Mouse (Mus musculus) lung, embryonic 16.5 days (tissue): ENCODE measurements around the gene Cpsf4l. TPM values are rescaled to one million over a fixed set of nuclear protein-coding genes. Genes with fewer than 3 reads are reported as not detected.

ENCODE experiments used
- ATAC-seq: fragments of 200-750 bp; cut with Nextera tagmentation; 2 replicates; pipeline ENCODE4 v1.8.0; 2017; ENCODE audit warnings: low read depth, mild to moderate bottlenecking, moderate library complexity
- H3K27ac ChIP-seq: fragments of 300-500 bp; sonication (generic); 2 replicates; pipeline ENCODE4 v1.5.1; 2014; ENCODE audit warnings: mild to moderate bottlenecking, control low read depth, low read length
- H3K27me3 ChIP-seq: fragments of 300-500 bp; sonication (generic); 2 replicates; pipeline ENCODE4 v1.6.1; 2014; ENCODE audit warnings: low read depth, low read length, mixed read lengths; ENCODE audit not compliant: control insufficient read depth, insufficient read depth
- H3K36me3 ChIP-seq: fragments of 300-500 bp; sonication (generic); 2 replicates; pipeline ENCODE4 v1.6.1; 2014; ENCODE audit warnings: low read length; ENCODE audit not compliant: control insufficient read depth, insufficient read depth
- H3K4me1 ChIP-seq: fragments of 300-500 bp; sonication (generic); replicated peaks from 2 replicates; pipeline ENCODE4 v1.6.1; 2014; ENCODE audit warnings: low read length, mixed read lengths; ENCODE audit not compliant: control insufficient read depth, insufficient read depth
- H3K4me2 ChIP-seq: fragments of 300-500 bp; sonication (generic); 2 replicates; pipeline ENCODE4 v1.6.1; 2014; ENCODE audit warnings: low read depth, low read length, control low read depth
- H3K4me3 ChIP-seq: fragments of 300-500 bp; sonication (generic); 2 replicates; pipeline ENCODE4 v1.5.1; 2014; ENCODE audit warnings: mild to moderate bottlenecking, low read length, control low read depth
- H3K9ac ChIP-seq: fragments of 300-500 bp; sonication (generic); 2 replicates; pipeline ENCODE4 v1.6.1; 2014; ENCODE audit warnings: low read length, control low read depth
- H3K9me3 ChIP-seq: fragments of 300-500 bp; sonication (generic); 2 replicates; pipeline ENCODE4 v1.6.1; 2016; ENCODE audit warnings: low read length; ENCODE audit not compliant: control insufficient read depth
- WGBS: fragments of 180-500 bp; shearing (Covaris S2); extraction: QIAGEN DNeasy Blood & Tissue Kit; methylation state at CpG from one replicate; pipeline ENCODE4 v1.1.7; 2014; 5-methylcytosine and 5-hydroxymethylcytosine counted together
- polyA plus RNA-seq: library from polyadenylated mRNA; unstranded; fragments of >200 nt; fragmentation: Nextera tagmentation; extraction: Ambion mirVana; gene quantifications from 2 replicates; pipeline ENCODE4 v1.2.1, GENCODE M21; 2015

The Cpsf4l gene
- polyA plus RNA-seq, 1 experiment from 2014 or later, result 0.90 TPM

DNA sequence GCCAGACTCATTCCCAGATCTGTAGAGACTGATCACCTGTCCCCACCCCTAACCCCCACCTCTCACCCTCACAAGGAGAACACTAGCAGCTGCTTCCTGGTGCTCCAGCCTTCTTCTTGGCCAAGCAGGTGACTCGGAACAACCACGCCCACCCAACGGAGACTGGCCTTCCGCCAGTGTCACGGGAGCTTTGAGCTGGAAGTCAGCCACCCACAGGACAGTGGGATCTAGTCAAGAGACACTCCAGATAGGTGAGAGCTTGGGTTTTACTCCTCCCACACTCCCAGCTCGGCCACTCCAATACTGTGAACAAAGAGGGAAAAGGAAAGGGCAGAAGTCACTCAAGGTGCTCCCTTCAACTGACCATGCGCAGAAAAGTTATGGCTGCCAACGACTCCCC is 29.4 kb upstream of the Cpsf4l start:
- no peak overlapping the region; the same call in 1 of the 2 replicates for H3K4me2 ChIP-seq
- H3K36me3 ChIP-seq, result peaks cover 9% of the 10 kb centered on the region; the same call in 1 of the 2 replicates
- peak; percentile 39 for ATAC-seq
- H3K27ac ChIP-seq, result peak overlapping the region; percentile 36
- 46% methylated on average over 8 of the region's 8 CpGs for WGBS
- H3K9ac ChIP-seq, result no peak overlapping the region
- H3K9me3 ChIP-seq, result no peaks in the 10 kb centered on the region; the same call in 1 of the 2 replicates
- no peaks in the 10 kb centered on the region for H3K27me3 ChIP-seq
- no peak overlapping the region for H3K4me3 ChIP-seq
- H3K4me1 ChIP-seq, result peaks cover 66% of the 10 kb centered on the region

DNA sequence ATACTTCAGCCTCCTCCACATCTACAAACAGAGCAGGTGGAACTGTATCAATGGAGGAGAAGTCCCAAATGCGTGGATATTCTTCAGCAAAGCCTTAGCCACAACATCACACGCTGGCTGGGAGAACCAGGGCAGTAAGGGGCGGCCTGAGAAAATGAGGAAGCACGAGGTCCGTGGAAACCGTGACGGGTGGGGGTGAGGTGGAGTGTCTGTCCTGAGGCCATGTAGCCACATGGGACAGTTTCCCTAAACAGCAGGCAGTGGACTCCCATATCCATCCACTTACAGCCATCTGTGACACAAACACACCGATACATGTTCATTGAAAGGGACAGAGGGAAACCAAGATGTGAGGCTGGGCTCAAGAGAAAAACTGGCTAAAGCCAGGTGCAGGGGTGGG is 28.1 kb upstream of the Cpsf4l start:
- no peak overlapping the region for H3K9ac ChIP-seq
- H3K9me3 ChIP-seq, result no peaks in the 10 kb centered on the region; the same call in 1 of the 2 replicates
- H3K27ac ChIP-seq, result no peak overlapping the region
- no peak overlapping the region for H3K4me3 ChIP-seq
- WGBS, result 63% methylated on average over 8 of the region's 8 CpGs
- peaks cover 78% of the 10 kb centered on the region for H3K4me1 ChIP-seq
- H3K4me2 ChIP-seq, result no peak overlapping the region
- no peak for ATAC-seq
- no peaks in the 10 kb centered on the region for H3K27me3 ChIP-seq
- peaks cover 1% of the 10 kb centered on the region; the same call in 1 of the 2 replicates for H3K36me3 ChIP-seq

DNA sequence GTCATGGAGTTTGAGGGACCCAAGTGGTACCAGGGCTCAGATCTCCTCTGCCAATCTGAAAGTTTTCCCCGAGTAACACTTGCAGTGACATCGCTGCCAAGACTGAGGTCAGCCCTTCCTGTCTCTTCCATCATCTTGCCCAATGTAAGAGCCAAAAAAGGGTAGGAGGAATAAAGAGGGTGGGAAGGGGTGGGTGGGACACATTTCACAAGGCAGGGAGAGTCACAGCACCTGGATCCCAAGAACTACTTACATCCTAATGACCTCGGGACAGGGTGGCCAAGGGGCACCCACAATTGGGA is 27.7 kb upstream of the Cpsf4l start:
- no peak for ATAC-seq
- H3K36me3 ChIP-seq, result no peaks in the 10 kb centered on the region
- no peaks in the 10 kb centered on the region for H3K27me3 ChIP-seq
- no peaks in the 10 kb centered on the region for H3K9me3 ChIP-seq
- no peak overlapping the region for H3K4me2 ChIP-seq
- no peak overlapping the region for H3K27ac ChIP-seq
- H3K9ac ChIP-seq, result no peak overlapping the region
- 44% methylated on average over 3 of the region's 3 CpGs for WGBS
- H3K4me3 ChIP-seq, result no peak overlapping the region
- H3K4me1 ChIP-seq, result peaks cover 82% of the 10 kb centered on the region

- H3K27ac ChIP-seq, result no peak overlapping the region
- H3K4me1 ChIP-seq, result peaks cover 87% of the 10 kb centered on the region
- 61% methylated on average over 11 of the region's 11 CpGs for WGBS
- H3K36me3 ChIP-seq, result no peaks in the 10 kb centered on the region
- H3K9me3 ChIP-seq, result no peaks in the 10 kb centered on the region
- no peak for ATAC-seq
- H3K9ac ChIP-seq, result no peak overlapping the region
- H3K4me3 ChIP-seq, result no peak overlapping the region
- no peak overlapping the region for H3K4me2 ChIP-seq
- H3K27me3 ChIP-seq, result no peaks in the 10 kb centered on the region
Observed at GRCm38 (mm10) chr11:113736848-113737552, 27.2 kb upstream of the Cpsf4l start.

- no peak overlapping the region; the same call in 1 of the 2 replicates for H3K27ac ChIP-seq
- 51% methylated on average over 6 of the region's 6 CpGs for WGBS
- ATAC-seq, result no peak
Observed at GRCm38 (mm10) chr11:113735151-113735550, 25.3 kb upstream of the Cpsf4l start.

GRCm38 (mm10) chr11:113733631-113734364 is 24.0 kb upstream of the Cpsf4l start:
- Histone ChIP-seq H3K27ac (peak overlapping the region; percentile 73), H3K36me3 (peaks cover 6% of the 10 kb centered on the region), H3K27me3 (no peaks in the 10 kb centered on the region), H3K4me3 (no peak overlapping the region), H3K4me1 (peaks cover 90% of the 10 kb centered on the region), H3K4me2 (peak overlapping the region; percentile 18; the same call in 1 of the 2 replicates), H3K9ac (no peak overlapping the region), H3K9me3 (no peaks in the 10 kb centered on the region)
- ATAC-seq, result peak; percentile 81
- WGBS, result 17% methylated on average over 6 of the region's 6 CpGs

More at GRCm38 (mm10) chr11:113735151-113735550, 25.3 kb upstream of the Cpsf4l start:
- Histone ChIP-seq H3K4me1 (peaks cover 95% of the 10 kb centered on the region), H3K27me3 (no peaks in the 10 kb centered on the region), H3K4me2 (no peak overlapping the region), H3K9ac (no peak overlapping the region), H3K9me3 (no peaks in the 10 kb centered on the region), H3K4me3 (no peak overlapping the region), H3K36me3 (no peaks in the 10 kb centered on the region)

- H3K9ac ChIP-seq, result no peak overlapping the region
- peaks cover 22% of the 10 kb centered on the region for H3K36me3 ChIP-seq
- no peaks in the 10 kb centered on the region for H3K9me3 ChIP-seq
- peaks cover 87% of the 10 kb centered on the region for H3K4me1 ChIP-seq
- H3K27me3 ChIP-seq, result no peaks in the 10 kb centered on the region
- no peak for ATAC-seq
- 88% methylated on average over 10 of the region's 10 CpGs for WGBS
- H3K4me3 ChIP-seq, result no peak overlapping the region
- no peak overlapping the region for H3K4me2 ChIP-seq
- H3K27ac ChIP-seq, result no peak overlapping the region
Observed at GRCm38 (mm10) chr11:113731945-113732612, 22.3 kb upstream of the Cpsf4l start.

GRCm38 (mm10) chr11:113730879-113731278 is 21.1 kb upstream of the Cpsf4l start:
- Histone ChIP-seq H3K27ac (no peak overlapping the region), H3K4me2 (no peak overlapping the region), H3K27me3 (no peaks in the 10 kb centered on the region), H3K9ac (no peak overlapping the region), H3K4me3 (no peak overlapping the region), H3K4me1 (peaks cover 83% of the 10 kb centered on the region), H3K9me3 (no peaks in the 10 kb centered on the region), H3K36me3 (peaks cover 31% of the 10 kb centered on the region)
- 30% methylated on average over 3 of the region's 3 CpGs for WGBS
- no peak for ATAC-seq

DNA sequence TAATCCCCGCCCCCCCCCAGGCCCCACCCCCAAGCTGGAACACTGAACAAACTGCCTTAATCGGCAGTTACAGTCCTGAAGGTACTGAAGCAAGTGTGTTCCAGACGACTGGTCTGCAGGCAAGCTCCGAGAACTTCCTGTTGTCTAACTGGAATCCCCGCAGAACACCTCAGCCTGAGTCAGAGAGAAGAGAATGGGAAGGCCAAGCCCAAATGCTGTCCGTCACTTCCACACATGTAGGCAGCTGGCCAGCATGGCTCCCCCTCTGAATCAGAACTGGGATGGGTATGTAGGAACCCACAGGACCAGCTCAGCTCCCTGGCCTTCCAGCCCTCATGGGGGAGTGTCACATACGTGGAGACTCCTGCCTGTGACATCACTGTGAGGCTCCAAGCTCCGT is 20.1 kb upstream of the Cpsf4l start:
- H3K9me3 ChIP-seq, result no peaks in the 10 kb centered on the region
- no peak overlapping the region for H3K9ac ChIP-seq
- no peak for ATAC-seq
- no peaks in the 10 kb centered on the region for H3K27me3 ChIP-seq
- no peak overlapping the region for H3K27ac ChIP-seq
- H3K4me2 ChIP-seq, result no peak overlapping the region
- H3K36me3 ChIP-seq, result peaks cover 31% of the 10 kb centered on the region
- peaks cover 73% of the 10 kb centered on the region for H3K4me1 ChIP-seq
- no peak overlapping the region for H3K4me3 ChIP-seq
- WGBS, result 47% methylated on average over 8 of the region's 8 CpGs
